Mouse (Mus musculus): ENCODE measurements around the gene Atp8a1.

The Atp8a1 gene

GRCm38 (mm10) chr5:67685461-67685860 is 161.8 kb downstream of the Atp8a1 start:
- DNase-seq (ENCODE audit: low read depth, low spot score): no peak

GRCm38 (mm10) chr5:67678819-67679218 is 168.4 kb downstream of the Atp8a1 start:
- no peak for DNase-seq (ENCODE audit: low read depth, low spot score)

GRCm38 (mm10) chr5:67673008-67673407 is 174.2 kb downstream of the Atp8a1 start:
- no peak for DNase-seq (ENCODE audit: low read depth, low spot score)

- DNase-seq (ENCODE audit: low read depth, low spot score): no peak
Measured at GRCm38 (mm10) chr5:67670158-67670557, 177.1 kb downstream of the Atp8a1 start.

GRCm38 (mm10) chr5:67669436-67669896 is 177.8 kb downstream of the Atp8a1 start:
- no peak for DNase-seq (ENCODE audit: low read depth, low spot score)

- DNase-seq (ENCODE audit: low read depth, low spot score): no peak
Measured at GRCm38 (mm10) chr5:67662715-67663114, 184.5 kb downstream of the Atp8a1 start.

- no peak for DNase-seq (ENCODE audit: low read depth, low spot score)
Measured at GRCm38 (mm10) chr5:67659864-67660263, 187.4 kb downstream of the Atp8a1 start.

GRCm38 (mm10) chr5:67656821-67657259 is 190.4 kb downstream of the Atp8a1 start:
- no peak for DNase-seq (ENCODE audit: low read depth, low spot score)

- DNase-seq (ENCODE audit: low read depth, low spot score): no peak
Measured at GRCm38 (mm10) chr5:67655696-67656519, 191.3 kb downstream of the Atp8a1 start.

GRCm38 (mm10) chr5:67654572-67654971 is 192.7 kb downstream of the Atp8a1 start:
- DNase-seq (ENCODE audit: low read depth, low spot score): no peak

- no peak for DNase-seq (ENCODE audit: low read depth, low spot score)
Measured at GRCm38 (mm10) chr5:67653543-67653942, 193.7 kb downstream of the Atp8a1 start.

- no peak for DNase-seq (ENCODE audit: low read depth, low spot score)
Measured at GRCm38 (mm10) chr5:67652468-67652867, 194.8 kb downstream of the Atp8a1 start.

- DNase-seq (ENCODE audit: low read depth, low spot score): no peak
Measured at GRCm38 (mm10) chr5:67650021-67650420, 197.2 kb downstream of the Atp8a1 start.

GRCm38 (mm10) chr5:67649156-67649555 is 198.1 kb downstream of the Atp8a1 start:
- DNase-seq (ENCODE audit: low read depth, low spot score): no peak

- no peak for DNase-seq (ENCODE audit: low read depth, low spot score)
Measured at GRCm38 (mm10) chr5:67647568-67647967, 199.7 kb downstream of the Atp8a1 start.

GRCm38 (mm10) chr5:67646756-67647529 is 200.3 kb downstream of the Atp8a1 start:
- no peak for DNase-seq (ENCODE audit: low read depth, low spot score)

- DNase-seq (ENCODE audit: low read depth, low spot score): no peak
Measured at GRCm38 (mm10) chr5:67643537-67644255, 203.5 kb downstream of the Atp8a1 start.

- DNase-seq (ENCODE audit: low read depth, low spot score): no peak
Measured at GRCm38 (mm10) chr5:67641406-67642120, 205.7 kb downstream of the Atp8a1 start.

GRCm38 (mm10) chr5:67640596-67641312 is 206.5 kb downstream of the Atp8a1 start:
- DNase-seq (ENCODE audit: low read depth, low spot score): no peak

- no peak for DNase-seq (ENCODE audit: low read depth, low spot score)
Measured at GRCm38 (mm10) chr5:67634339-67634738, 212.9 kb downstream of the Atp8a1 start.

Data from 3T3-L1 (cell line).